Mouse (Mus musculus) small intestine, adult 2 months (tissue): ENCODE results near the gene Socs3.

Experiments used
- CTCF ChIP-seq: fragments of 200-500 bp; IDR thresholded peaks from 2 replicates; pipeline ENCODE4 v1.5.1; 2012; ENCODE audit warnings: low read depth, mild to moderate bottlenecking, control low read depth, inconsistent platforms, low read length, moderate library complexity, mixed read lengths; ENCODE audit not compliant: insufficient replicate concordance, insufficient read length; ENCODE audit errors: extremely low read depth
- POLR2A ChIP-seq: fragments of 200-500 bp; IDR thresholded peaks from 2 replicates; pipeline ENCODE4 v1.6.1; 2012; ENCODE audit warnings: low read depth, mild to moderate bottlenecking, control low read depth, inconsistent platforms, low read length, moderate library complexity

GRCm38 (mm10) chr11:117979388-117979787 lies 9.5 kb upstream of the Socs3 start:
- no peak for TF ChIP-seq POLR2A
- TF ChIP-seq CTCF: no peak
